Mouse (Mus musculus): ENCODE data around the gene Dnajc3. TPM values are rescaled to one million over a fixed set of nuclear protein-coding genes. Genes with fewer than 3 reads are reported as not detected.

The Dnajc3 gene
- polyA plus RNA-seq, 1 experiment from 2014 or later = 25.3 TPM

GRCm38 (mm10) chr14:119012607-119013431 is 75.0 kb downstream of the Dnajc3 start:
- H3K9ac ChIP-seq = 0 out of 2 replicates have a peak overlapping the region, but pooled peaks have one; percentile 31
- H3K4me1 ChIP-seq (replicated peaks; ENCODE audit: control insufficient read depth, insufficient read depth, low read length) = no peaks in the 10 kb centered on the region
- H3K4me3 ChIP-seq (replicated peaks; ENCODE audit: low read length) = 0 out of 2 replicates have a peak overlapping the region, but pooled peaks have one; percentile 15

GRCm38 (mm10) chr14:119013549-119013948 is 75.8 kb downstream of the Dnajc3 start:
- ATAC-seq (ENCODE audit: low FRiP score) = 0 out of 2 replicates have a peak, but pooled peaks have one; percentile 38

More at GRCm38 (mm10) chr14:119012607-119013431, 75.0 kb downstream of the Dnajc3 start:
- Histone ChIP-seq H3K9me3 (ENCODE audit: control insufficient read depth, low read length) (no peaks in the 10 kb centered on the region), H3K27ac (peak overlapping the region; percentile 84), H3K27me3 (ENCODE audit: control insufficient read depth, insufficient read depth, low read length) (no peaks in the 10 kb centered on the region), H3K4me2 (replicated peaks) (peak overlapping the region; percentile 41), H3K36me3 (replicated peaks; ENCODE audit: control insufficient read depth, insufficient read depth) (no peaks in the 10 kb centered on the region; the same call in none of the 2 replicates)
- ATAC-seq (ENCODE audit: low FRiP score) (peak; percentile 92), DNase-seq (ENCODE audit: low spot score) (peak; percentile 84)
- 48% methylated on average over 23 of the region's 23 CpGs for WGBS

GRCm38 (mm10) chr14:119025889-119026288 is 88.1 kb downstream of the Dnajc3 start:
- Histone ChIP-seq H3K9me3 (ENCODE audit: control insufficient read depth, low read length) (no peaks in the 10 kb centered on the region), H3K4me2 (replicated peaks) (no peak overlapping the region), H3K36me3 (replicated peaks; ENCODE audit: control insufficient read depth, insufficient read depth) (peaks cover 31% of the 10 kb centered on the region), H3K4me1 (replicated peaks; ENCODE audit: control insufficient read depth, insufficient read depth, low read length) (no peaks in the 10 kb centered on the region), H3K27me3 (ENCODE audit: control insufficient read depth, insufficient read depth, low read length) (no peaks in the 10 kb centered on the region), H3K4me3 (replicated peaks; ENCODE audit: low read length) (no peak overlapping the region), H3K9ac (no peak overlapping the region), H3K27ac (no peak overlapping the region)
- 73% methylated on average over 5 of the region's 5 CpGs for WGBS
- ATAC-seq (ENCODE audit: low FRiP score) (no peak), DNase-seq (ENCODE audit: low spot score) (no peak)

More at GRCm38 (mm10) chr14:119013549-119013948, 75.8 kb downstream of the Dnajc3 start:
- H3K9ac ChIP-seq = no peak overlapping the region
- H3K4me1 ChIP-seq (replicated peaks; ENCODE audit: control insufficient read depth, insufficient read depth, low read length) = no peaks in the 10 kb centered on the region
- no peaks in the 10 kb centered on the region for H3K9me3 ChIP-seq (ENCODE audit: control insufficient read depth, low read length)
- no peaks in the 10 kb centered on the region for H3K27me3 ChIP-seq (ENCODE audit: control insufficient read depth, insufficient read depth, low read length)
- peak overlapping the region; percentile 84 for H3K27ac ChIP-seq
- peak overlapping the region; percentile 41 for H3K4me2 ChIP-seq (replicated peaks)
- H3K36me3 ChIP-seq (replicated peaks; ENCODE audit: control insufficient read depth, insufficient read depth) = peaks cover 5% of the 10 kb centered on the region
- H3K4me3 ChIP-seq (replicated peaks; ENCODE audit: low read length) = 0 out of 2 replicates have a peak overlapping the region, but pooled peaks have one; percentile 15
- WGBS = 49% methylated on average over 12 of the region's 12 CpGs
- peak; percentile 25 for DNase-seq (ENCODE audit: low spot score)

- WGBS = 46% methylated on average over 4 of the region's 4 CpGs
These were observed 89.4 kb downstream of the Dnajc3 start for GRCm38 (mm10) chr14:119027130-119027529.

GRCm38 (mm10) chr14:119027675-119028253 is 90.0 kb downstream of the Dnajc3 start:
- WGBS = 73% methylated on average over 2 of the region's 2 CpGs
- H3K36me3 ChIP-seq (replicated peaks; ENCODE audit: control insufficient read depth, insufficient read depth) = peaks cover 31% of the 10 kb centered on the region
- no peak overlapping the region for H3K27ac ChIP-seq
- H3K4me1 ChIP-seq (replicated peaks; ENCODE audit: control insufficient read depth, insufficient read depth, low read length) = no peaks in the 10 kb centered on the region
- no peak for DNase-seq (ENCODE audit: low spot score)
- H3K4me2 ChIP-seq (replicated peaks) = no peak overlapping the region
- H3K4me3 ChIP-seq (replicated peaks; ENCODE audit: low read length) = no peak overlapping the region
- H3K9ac ChIP-seq = no peak overlapping the region
- no peaks in the 10 kb centered on the region for H3K9me3 ChIP-seq (ENCODE audit: control insufficient read depth, low read length)
- H3K27me3 ChIP-seq (ENCODE audit: control insufficient read depth, insufficient read depth, low read length) = no peaks in the 10 kb centered on the region
- no peak for ATAC-seq (ENCODE audit: low FRiP score)

More at GRCm38 (mm10) chr14:119027130-119027529, 89.4 kb downstream of the Dnajc3 start:
- Histone ChIP-seq H3K9ac (no peak overlapping the region), H3K4me1 (replicated peaks; ENCODE audit: control insufficient read depth, insufficient read depth, low read length) (no peaks in the 10 kb centered on the region), H3K27ac (no peak overlapping the region), H3K4me3 (replicated peaks; ENCODE audit: low read length) (no peak overlapping the region), H3K36me3 (replicated peaks; ENCODE audit: control insufficient read depth, insufficient read depth) (peaks cover 33% of the 10 kb centered on the region), H3K27me3 (ENCODE audit: control insufficient read depth, insufficient read depth, low read length) (no peaks in the 10 kb centered on the region), H3K4me2 (replicated peaks) (no peak overlapping the region), H3K9me3 (ENCODE audit: control insufficient read depth, low read length) (no peaks in the 10 kb centered on the region)
- ATAC-seq (ENCODE audit: low FRiP score) (no peak), DNase-seq (ENCODE audit: low spot score) (peak; percentile 73)

Other genes starting within 250 kb of the Dnajc3 start
- gene Abcc4, start 231.8 kb upstream of the Dnajc3 start, polyA plus RNA-seq (2014; fragmentation: Nextera tagmentation; extraction: Ambion mirVana) = 2.6 TPM in 2 replicates
- gene Cldn10, start 150.1 kb upstream of the Dnajc3 start, polyA plus RNA-seq (2014; fragmentation: Nextera tagmentation; extraction: Ambion mirVana) = 1.7 and 2.1 TPM in 2 replicates
- gene Dzip1, start 12.5 kb upstream of the Dnajc3 start, polyA plus RNA-seq (2014; fragmentation: Nextera tagmentation; extraction: Ambion mirVana) = 105 and 122 TPM in 2 replicates
- gene Uggt2, start 161.5 kb downstream of the Dnajc3 start, polyA plus RNA-seq (2014; fragmentation: Nextera tagmentation; extraction: Ambion mirVana) = 22.0 and 23.3 TPM in 2 replicates
- gene Hs6st3, start 200.4 kb downstream of the Dnajc3 start, polyA plus RNA-seq (2014; fragmentation: Nextera tagmentation; extraction: Ambion mirVana) = 4.3 and 4.6 TPM in 2 replicates

All from hindbrain, embryonic 14.5 days (tissue).